Mouse (Mus musculus): ENCODE results near the gene Lemd2.
A peak's percentile ranks its signal among the peaks of the same experiment; 100 is the strongest.

Gene Lemd2

DNA sequence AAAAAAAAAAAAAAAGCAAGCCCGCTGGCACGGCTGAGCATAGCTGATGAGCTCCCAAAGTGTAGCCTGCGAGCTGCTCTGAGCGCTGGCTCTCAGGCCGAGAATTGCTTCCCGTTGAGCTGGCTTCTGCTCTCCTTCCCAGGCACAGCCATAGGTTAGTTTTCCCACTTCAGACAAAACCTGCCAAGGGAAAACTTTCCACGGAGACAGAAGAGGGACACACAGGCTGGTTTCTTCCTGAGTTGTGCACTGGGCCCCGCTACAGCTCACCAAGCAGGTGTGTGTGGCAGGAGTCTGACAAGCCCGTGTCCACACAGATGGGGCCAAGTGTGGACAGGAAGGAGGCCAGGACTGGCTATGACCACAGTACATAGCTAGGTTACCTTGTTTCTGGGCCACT is 15.4 kb downstream of the Lemd2 start:
- no peak for DNase-seq (ENCODE audit: low spot score in 2 of 2)

DNA sequence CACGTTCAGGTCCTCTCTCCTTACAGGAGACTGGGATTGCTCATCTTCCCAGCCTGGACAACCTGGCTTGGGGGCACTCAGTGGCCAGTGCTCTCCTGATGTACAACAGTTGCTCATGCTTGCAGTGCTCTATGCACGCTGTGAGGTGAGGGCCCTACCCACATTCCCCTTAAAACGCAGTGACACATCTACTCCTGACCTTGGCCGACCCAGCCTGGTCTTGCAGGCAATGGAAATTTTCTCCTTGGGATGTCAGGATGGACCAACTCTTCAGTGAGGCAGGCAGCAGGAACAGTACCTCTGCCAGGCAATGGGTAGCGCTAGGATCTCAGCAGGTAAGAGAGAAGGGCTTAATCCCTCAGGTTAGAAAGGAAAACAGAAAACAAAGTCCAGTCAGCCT is 17.2 kb downstream of the Lemd2 start:
- DNase-seq (ENCODE audit: low spot score in 2 of 2) = no peak

DNA sequence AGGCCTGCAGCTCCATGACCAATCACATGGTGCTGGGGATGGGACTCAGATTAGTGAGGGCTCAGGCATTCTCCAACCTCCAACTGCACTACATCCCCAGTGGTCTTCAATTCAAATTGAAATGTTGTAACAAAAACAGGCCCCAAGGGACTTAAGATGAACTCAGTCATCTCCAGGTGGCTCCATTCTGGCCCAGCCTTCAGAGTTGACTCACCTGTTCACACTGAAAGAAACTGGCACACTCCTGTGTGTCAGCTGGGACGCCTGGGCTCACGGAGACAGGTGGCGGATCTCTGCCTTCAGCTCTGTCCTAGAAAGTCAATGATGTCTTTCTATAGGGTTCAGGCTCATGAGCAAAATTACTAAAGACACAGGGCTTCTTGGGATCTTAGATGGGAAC is 18.2 kb downstream of the Lemd2 start:
- DNase-seq (ENCODE audit: low spot score in 2 of 2) = no peak

DNA sequence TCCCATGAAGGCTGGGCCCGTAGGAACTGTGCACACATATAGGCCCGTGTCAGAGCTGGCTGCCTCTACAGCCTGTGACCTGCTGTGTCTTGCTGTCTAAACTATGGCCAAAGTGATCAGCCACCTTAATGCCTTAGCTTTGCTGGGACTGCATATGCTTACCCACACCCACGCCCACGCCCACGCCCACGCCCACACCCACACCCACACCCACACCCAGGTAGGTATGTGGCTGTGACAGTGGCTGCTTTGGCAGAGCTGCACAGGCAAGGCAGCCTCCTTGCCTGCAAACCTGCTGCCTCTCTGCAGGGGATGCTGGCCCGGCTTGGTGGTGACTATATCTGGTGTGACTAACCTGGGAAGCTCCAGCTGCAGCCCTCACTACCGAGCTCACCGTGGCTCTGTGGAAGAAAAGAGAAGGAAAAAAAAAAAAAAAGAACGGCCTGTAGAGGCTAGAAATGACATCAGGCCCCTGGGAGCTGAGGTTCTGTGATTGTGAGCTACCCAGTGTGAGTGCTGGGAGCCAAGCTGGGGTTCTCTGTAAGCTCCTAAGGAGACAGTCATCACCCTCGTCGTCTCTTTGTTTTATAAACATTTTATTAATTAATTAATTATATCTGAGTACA is 20.5 kb downstream of the Lemd2 start:
- no peak for DNase-seq (ENCODE audit: low spot score in 2 of 2)

DNA sequence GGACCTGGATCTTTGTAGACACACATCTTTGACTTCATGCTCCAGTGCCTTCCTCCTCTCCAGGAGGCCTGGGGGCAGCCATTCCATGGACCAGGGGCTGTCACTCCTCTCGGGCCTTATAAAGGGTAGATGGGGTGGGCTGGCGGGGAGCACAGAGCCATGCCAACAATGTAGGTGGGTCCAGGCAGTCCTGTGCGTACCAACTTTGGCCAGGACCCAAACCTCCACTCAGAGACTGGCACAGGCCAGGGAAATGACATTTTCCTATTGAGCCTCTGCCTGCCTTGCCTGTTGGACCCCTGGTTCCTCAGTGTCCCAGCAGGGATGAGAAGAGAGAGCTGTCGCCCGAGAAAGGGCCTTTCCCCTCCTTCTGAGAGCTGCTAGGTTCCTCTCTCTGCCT is 21.9 kb downstream of the Lemd2 start:
- peak in 1 of 2 experiments; percentile 29 for DNase-seq (ENCODE audit: low spot score in 2 of 2)

DNA sequence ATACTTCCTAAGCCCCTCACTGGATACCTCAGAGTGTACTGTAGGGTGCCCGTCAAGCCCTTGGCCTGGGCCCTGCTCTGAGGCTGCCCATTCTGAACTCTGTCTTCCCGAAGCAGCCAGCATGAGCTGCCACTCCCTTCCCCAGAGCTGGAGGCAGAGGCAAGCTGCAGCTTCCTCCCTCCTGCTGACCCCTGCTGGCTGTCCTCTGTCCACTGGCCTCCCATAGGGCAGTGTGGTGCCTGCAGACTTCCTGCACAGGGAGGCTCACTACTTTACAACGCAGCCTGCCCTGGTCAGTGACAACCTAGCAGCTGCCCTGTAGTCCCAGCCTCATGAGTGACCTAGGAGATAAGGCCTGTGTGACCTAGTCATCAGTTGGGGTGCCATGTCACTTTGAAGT is 22.6 kb downstream of the Lemd2 start:
- no peak for DNase-seq (ENCODE audit: low spot score in 2 of 2)

DNA sequence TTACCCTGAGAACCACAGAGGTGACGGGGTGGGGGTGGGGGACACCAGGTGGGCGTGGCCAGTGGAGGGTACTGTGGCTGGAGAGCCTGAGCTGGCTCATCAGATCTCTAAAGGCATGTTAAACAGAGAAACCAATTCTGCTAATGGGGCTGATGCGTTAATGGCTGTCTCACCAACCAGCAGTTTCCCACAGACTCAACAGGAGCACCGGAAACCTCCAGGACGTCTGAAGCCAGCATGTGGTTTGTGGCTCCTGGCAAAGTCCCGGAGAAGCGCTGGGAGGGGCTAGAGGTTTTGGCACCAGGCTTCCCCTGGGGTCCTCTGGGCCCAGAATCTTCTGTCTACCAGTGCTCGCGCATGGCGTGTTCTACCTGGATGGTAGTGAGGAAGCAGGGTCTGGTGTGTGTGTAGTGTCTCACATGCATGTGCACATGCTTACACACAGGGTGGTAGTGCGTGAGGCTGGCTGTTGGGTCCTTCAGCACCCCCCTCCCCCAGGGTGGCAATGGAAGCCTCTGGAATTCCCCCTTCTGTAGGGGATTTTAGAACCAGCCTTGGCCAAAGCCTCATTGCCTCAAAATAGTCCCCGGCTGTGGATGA is 24.5 kb downstream of the Lemd2 start:
- no peak for DNase-seq (ENCODE audit: low spot score in 2 of 2)

DNA sequence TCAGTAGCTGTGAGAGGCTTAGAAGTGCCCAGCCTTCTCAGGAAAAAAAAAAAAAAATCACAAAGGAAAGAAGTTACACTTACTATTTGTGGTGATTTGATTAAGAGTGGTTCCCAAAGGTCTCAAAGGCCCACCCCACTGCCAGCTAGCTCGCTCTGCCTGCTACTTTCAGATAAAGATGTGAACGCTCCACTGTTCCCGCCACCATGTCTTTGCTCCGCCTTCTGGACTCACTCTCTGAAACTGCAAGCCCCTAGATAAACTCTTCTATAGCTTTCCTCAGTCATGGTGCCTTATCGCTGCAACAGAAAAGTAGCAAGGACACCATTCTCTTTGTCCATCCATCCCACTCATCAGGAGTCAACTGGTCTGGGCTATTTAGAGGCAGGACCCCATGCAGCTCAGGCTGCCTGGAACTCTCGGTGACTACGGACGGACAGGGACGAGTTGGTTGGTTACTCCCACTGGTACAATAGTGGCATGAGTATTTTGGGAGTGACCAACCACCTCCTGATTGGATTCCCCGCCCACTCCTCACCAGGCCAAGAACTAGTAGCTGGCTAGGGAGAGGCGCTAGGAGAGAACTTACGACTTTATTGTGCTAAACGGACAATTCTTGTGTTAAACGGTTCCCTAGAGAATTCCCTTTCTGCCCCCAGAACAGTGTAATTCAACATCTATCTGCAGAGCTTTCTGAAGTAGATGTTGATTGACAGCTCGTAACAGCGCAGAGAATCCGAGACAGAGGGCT is 25.7 kb downstream of the Lemd2 start:
- DNase-seq (ENCODE audit: low spot score in 2 of 2) = no peak

DNA sequence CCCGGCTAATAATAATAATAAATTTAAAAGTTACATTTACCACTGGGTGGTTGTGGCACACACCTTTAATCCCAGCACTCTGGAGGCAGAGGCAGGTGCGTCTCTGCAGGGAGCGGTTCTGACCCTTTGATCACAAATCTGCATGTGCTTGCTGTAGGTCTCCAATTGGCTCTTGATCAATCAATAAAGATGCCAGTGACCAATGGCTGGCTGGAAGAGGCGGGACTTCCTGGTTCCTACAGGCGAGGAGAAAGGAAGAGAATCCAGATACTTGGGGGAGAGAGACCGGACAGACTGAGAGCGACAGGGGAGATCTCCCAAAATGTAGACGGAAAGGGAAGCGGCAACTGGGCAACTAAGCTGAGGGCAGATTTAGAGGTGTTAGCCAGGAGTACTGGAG is 26.2 kb downstream of the Lemd2 start:
- DNase-seq (ENCODE audit: low spot score in 2 of 2) = no peak

DNA sequence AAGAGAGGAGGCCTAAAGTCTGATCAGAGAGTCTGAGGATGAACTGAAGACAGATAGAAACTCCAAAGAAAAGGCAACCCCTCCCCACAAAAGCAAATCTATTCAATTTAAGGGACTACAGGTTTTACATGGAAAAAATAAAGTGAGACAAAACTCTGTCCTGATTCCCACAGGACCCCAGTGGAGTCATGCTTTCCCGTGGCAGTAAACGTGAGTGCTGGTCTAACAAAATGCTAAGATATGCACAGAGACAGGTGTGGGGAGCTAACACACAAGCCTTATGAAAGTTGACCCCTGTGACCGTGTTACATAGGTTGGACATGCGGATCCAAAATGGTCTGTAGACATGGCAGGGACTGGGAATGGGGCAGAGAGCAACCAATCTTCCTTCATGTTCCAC is 27.5 kb downstream of the Lemd2 start:
- no peak for DNase-seq (ENCODE audit: low spot score in 2 of 2)

DNA sequence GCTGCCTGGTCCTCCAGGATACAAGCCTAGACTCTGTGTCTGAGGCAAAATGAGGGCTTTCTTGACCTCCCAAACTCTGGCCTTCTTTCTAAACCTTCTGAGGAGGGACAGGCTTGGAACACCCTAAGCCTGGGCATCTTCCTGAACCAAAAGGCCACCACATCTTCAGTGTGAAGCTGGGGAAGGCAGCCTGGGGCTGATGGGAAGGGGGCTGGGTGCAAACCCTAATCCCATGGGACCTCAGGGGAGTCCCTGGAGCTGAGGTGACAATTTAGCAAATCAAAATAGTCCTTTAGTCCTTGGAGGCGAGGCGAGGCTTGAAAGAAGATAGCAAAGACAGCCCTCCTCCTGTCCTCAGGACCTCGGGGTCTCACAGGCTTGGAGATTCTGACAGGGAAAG is 28.0 kb downstream of the Lemd2 start:
- DNase-seq (ENCODE audit: low spot score in 2 of 2) = no peak

DNA sequence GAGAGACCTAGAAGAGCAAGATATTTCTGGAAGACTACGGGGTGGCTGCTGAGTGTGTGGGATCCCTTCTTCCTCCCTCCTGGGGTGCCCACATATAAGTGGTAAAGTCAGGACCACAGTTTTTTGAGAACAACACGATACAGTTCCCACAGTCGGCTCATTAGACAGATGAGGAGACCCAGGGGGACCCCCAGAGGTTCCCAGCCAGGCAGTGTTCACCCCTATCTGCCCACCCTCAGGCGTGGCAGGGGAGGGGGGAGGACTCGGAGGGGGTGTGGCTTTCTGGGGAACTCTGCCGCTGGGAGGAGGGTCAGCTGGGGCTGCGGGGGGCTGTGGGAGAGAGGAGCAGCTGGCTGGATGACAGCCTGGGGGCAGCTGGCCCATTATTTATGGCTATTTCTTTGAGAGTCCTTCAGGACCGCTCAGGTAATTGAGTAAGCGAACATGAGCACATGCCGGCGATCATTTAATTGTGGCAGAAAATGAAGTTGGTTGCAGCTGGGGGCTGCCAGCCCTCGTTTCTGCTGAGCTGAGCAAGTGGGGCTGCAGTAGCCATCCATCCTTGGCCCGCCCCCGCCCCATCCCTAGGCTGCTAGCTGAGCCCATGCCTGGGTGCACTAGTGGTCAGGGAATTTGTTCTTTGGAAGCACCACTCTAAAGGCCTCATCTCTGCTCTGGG is 28.9 kb downstream of the Lemd2 start:
- DNase-seq (ENCODE audit: low spot score in 2 of 2) = no peak

DNA sequence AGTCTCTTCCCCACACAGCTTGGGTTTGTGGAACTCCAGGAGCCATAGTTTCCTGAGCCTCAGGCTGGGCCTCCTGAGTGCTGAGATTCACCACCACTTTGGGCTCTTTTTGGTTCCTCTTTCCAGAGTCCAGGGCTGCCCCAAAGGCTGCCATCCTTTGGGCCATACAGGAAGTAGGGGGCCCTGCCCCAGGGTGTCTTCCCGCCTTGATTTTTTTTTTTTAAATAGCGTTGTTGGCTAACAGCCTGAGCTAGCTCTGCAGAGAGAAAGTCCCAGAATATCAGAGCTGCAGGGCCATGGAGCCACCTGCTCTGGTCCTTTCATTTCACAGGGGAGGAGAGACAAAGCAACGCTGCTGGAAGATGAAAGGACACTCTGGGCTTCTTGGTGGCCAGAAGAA is 30.6 kb downstream of the Lemd2 start:
- DNase-seq (ENCODE audit: low spot score in 2 of 2) = no peak

DNA sequence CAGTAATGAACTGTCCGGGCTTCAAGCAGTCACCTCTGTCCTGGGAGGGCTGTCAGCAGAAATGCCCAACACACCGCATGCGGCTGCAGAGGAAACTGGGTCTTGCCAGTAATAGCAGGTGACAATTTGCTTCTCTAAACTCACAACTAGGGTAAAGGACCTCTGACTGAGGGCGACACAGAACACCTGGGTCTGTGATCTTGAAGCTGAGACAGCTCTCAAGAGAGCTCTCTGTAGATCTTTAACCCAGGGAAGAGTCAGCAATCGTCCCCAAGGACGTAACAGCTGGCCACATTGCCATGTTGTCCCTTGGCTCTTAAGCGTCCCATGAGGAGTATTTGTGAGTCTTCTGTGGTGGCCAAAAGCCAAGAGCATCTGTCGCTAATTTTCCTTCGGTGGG is 31.8 kb downstream of the Lemd2 start:
- DNase-seq (ENCODE audit: low spot score in 2 of 2) = no peak

DNA sequence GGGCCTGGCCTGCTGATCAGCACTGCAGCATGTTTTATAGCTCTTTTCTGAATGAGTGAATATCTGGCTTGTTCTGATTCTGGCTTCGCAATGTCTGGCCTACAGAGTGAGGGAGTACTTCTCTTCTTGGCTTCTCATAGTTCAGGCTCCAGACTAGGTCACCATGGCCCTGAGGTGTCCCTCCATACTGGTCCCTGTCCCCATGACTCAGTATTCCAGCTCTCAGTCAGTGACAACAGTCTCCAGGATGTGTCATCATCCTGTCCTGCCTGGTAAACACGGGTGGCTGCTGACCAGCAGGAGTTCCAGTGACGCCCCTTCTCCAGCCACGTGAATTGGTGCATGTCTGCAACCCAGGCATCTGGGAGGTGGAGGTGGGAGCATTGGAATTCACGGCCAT is 33.1 kb downstream of the Lemd2 start:
- DNase-seq (ENCODE audit: low spot score in 2 of 2) = no peak

DNA sequence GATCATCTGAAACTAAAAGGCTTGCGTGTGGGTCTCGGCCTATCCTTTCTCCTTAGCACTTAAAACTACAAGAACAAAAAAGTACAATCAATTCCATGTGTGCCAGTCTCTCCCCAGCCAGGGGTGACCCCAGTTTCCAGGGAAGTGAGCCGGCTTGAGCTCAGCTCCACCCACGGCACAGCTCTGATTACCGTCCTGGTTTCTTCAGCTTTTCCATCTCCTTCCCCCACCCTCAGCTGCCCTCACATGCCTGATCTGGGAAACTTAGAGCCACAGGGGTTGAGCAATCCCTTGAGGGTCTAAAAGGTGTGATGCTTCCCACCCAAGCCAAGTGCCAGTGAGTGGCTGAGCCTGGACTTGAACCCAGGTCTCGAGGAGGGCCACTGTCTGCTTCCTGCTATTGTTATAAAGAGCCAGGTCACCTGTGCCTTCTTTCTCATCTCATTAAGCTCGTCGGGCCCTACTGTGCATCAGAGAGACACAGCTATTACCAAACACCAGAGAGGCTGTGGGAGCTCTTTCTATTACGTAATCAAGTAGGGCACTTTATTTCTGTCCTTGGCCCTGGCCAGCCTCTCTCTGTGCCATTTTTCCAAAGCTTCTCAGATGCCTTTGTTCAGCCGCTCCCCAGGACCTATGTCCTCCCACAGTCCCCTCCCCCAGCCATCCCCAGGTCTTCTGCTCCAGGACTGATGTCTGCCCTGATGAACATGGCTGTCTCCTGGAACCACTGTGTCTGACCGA is 34.1 kb downstream of the Lemd2 start:
- DNase-seq (ENCODE audit: low spot score in 2 of 2) = no peak

DNA sequence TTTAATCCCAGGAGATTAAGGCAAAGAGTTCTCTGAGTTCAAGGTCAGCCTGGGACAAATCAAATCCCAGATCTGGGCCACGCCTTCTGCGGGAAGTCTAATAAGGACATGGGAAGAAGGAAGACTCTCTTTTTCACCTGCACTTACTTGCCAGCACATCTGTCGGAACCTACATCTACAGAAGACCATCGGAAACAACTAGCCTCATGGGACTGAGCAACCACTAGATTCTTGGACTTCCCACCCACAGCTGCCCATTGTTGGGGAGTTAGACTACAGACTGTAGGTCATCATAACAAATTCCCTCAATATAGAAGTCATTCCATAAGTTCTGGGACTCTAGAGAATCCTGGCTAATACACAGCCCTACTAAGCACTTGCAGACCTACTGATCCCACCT is 35.7 kb downstream of the Lemd2 start:
- DNase-seq (ENCODE audit: low spot score in 2 of 2) = no peak

DNA sequence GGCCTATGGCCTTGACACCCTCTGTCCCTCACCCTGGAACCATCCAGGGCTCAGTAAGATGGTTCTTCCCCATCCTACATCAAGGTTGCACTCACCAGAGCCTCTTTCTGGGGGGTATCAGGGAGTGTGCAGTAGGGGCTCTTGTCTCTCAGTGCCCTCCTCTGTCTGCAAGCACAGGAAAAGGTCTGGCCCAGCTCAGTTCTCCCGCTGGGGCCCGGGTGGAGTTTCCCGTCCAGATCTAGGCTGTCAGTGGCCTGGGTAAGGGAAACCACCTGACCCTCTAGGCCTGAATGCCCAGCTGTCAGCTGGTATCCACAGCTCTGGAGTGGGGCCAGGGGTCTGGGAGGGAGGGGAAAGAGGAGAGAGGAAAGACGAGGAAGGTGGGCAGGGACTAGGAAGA is 36.7 kb downstream of the Lemd2 start, which contains the start of gene Ip6k3:
Gene Ip6k3 (minus strand): TSS at position 251 of the 400 bp plus-strand sequence.
- DNase-seq (ENCODE audit: low spot score in 2 of 2) = no peak

DNA sequence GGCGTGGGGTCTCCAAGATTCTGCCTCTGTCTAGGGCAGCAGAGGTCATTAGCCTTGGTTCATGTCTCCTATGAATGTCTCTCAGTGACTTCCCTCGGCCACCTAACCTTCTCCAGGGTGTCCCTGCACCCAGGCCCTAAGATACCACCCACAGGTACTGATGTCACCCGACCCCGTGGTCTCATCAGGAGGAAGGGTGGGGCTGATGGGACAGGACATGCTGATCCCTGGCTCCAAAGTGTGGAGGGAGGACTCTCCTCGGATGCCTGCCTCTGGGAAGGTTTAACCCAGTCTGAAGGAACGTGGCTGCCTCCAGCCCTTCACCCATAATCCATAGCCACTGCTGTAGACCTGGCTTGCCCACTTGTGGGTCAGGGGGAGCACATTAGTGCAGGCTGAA is 37.4 kb downstream of the Lemd2 start:
- DNase-seq (ENCODE audit: low spot score in 2 of 2) = no peak

DNA sequence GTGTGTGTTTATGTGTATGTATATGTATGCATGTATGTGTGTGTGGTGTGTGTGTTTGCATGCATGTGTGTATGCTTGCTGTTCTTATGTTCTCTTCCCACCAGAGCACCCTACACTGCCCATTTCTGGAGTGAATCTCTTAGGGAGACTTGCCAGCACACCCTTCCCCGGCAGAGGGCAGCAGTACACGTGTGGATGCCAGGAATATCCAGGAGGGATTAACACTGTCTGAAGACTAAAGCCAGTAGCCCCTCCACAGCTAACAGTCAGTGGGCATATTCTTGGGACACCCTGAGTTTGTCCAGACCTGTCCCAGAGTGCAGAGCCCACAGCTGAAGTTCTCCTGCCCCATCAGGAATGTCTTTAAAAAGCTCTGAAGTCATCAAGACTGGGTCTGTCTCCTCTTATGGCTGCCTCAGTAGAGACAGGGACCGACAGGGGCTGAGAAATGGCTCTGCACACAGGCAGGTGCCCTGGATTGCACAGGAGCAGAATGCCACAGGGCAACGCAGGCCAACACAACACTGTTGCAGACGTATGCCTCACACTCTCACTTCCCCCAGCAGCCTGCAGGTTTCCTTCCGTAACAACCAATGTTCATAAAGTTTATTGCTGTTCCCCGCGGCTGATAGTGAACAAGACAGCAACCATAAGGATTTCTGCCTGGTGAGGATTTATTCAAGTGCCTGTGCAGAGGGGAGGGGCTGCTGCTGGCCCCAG is 39.1 kb downstream of the Lemd2 start:
- peak; percentile 72 to 79 for DNase-seq (ENCODE audit: low spot score in 2 of 2)

DNA sequence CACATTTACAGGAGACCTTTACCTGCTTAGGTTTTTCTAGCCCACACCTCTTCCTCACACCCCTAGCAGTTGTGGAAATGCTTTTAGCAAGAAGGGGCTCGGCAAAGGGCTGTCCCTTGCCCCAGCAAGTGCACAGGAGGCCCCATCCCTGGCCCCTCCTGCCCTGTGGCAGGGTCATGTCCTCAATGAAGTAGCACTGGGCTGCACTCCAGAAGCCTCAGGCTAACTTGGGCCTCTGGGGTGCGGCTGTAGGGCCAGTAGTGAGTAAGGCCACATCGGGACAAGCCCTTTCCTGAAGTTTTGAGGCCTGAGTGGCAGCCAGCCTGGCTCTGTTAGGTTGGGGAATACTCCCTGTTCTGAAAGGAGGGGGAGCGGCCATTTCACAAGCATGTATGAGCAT is 43.4 kb downstream of the Lemd2 start:
- DNase-seq (ENCODE audit: low spot score in 2 of 2) = no peak
